Mouse (Mus musculus): ENCODE measurements around the gene St3gal2.
"Not testable (repeated sequence)": the region's sequence is repeated elsewhere in the genome, so short reads cannot be mapped to it uniquely, and the experiment has no call there.

St3gal2 gene

DNA sequence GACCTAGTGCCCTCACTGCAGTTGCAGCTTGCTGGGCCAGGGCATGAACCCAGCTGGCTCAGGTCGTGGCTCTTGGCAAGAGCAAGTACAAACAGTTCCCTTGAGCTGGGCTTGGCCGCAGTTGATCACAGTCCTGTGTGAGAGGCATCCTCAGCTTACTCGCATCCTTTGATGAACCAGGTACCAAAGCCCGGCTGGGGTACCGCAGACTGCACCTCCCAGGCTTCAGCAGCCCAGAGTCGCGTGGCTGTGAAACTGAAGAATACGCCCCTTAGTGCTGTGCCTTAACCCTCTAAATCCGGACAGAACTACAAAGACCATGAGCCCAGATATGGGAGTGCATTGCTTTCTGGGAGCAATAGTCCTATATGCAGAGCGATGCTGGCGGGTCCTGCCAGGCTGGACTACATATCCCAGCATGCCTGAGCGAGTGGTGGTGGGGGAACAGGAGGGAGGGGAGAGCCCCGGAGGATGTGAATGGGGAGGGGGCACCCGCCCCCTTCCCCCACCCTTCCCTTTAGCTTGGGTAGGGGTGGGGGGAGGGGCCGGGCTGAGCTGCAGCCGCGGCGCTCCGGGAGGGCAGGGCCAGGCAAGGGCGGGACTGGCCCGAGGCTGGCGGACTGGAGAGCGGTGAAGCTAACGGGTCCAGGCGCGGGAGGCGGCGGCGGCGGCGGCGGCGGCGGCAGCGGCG lies at the start of gene St3gal2:
Gene St3gal2, plus strand, starts transcription at position 582 of the 691 bp plus-strand sequence.
- DNase-seq: peak; percentile 92

DNA sequence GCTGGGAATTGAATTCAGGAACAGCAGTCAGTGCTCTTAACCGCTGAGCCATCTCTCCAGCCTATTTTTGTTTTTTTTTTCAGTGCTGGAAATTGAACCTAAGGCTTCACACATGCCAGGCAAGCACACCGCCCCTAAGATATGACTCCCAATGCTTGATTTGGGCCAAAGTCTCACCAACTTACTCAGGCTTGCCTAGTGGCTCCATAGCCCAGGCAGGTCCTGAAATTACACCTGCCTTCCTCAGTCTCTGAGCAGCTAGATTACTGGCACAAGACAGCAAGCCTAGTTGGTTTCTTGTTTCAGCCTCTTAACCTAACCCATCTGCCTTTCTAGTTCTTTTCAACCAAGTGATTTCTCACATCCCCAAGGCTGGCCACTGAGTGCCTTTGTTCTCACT lies 49.2 kb upstream of the St3gal2 start:
- no peak for DNase-seq

DNA sequence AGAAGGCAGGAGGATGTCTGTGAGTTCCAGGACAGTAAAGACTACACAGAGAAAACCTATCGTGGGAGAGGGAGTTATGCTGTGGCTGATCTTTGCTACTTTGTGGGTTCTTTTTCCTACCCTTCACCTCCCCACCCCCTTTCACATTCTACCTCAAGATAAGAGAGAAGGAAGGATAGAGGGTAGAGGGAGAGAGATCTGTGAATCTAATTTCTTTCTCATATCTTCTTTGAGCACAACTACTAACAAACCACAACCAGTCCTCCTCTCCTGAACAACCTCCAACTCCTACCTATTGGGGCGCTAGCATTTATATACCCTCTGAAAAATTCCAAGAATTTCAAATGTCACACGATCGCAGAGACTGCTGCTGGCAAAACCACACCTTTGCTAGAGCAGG lies 41.9 kb upstream of the St3gal2 start:
- no peak for DNase-seq

DNA sequence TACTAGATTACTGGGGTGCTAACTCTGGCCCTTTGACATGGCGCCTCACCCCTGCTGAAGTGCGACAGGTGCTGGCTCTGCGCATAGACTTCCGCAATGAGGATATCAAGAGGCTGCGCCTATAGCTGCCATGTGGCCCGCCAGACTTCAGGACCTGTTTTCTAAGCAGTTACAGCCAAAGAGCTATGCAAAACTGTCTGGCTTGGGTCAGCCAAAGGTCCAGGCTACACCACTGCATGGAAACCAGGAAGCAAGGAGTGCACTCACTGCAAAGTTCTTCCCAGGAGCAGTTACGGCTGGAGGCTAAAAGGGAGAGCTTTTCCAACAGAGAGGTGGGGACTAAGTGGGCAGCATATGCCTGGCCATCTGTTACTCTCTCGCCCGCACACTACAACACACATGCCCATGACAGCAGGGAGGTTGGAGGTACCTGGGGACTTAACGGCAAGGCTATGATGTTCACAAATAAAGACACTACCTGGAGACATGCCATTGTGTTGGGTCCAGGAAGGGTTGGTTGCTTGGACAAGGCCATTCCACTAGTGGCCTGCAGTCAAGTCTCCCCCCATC lies 37.9 kb upstream of the St3gal2 start:
- DNase-seq: no peak

DNA sequence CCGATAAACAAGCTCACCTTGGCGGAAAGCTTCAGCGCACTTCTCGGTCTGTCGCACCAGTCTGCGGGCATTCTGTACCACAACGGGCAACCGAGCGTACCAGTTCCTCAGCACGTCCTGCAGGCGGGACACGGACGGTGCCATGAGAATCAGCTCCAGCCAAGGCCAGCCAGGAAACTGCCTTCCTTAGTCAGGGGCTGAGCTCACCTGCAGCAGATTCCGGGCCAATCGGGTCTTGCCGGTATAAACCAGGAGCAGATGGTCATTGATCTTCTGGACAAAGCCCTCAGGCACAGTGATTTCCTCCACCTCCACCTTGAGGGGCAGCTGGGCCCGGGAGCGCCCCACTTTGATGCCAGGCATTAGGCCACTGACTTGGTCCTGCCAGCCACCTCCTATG lies 35.9 kb upstream of the St3gal2 start:
- no peak for DNase-seq

DNA sequence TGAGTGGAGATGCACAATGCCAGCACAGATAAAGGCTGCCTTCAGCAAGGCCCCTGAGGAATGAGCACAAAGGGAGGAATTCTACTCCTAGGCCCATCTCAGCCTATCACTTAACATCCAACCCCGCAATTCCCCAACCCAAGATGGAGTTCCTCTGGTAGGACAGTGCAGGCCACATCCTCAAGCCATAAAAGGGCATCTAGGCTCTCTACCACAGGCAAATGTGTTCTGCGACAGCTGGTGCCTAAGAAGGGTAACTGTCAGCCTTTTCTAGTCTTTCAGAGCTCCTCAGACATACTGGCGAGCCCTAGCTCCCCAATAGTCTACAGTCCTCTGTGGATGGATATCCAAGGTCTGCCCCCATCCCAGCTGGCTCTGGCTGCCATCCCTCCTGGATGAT lies 33.1 kb upstream of the St3gal2 start:
- no peak for DNase-seq

DNA sequence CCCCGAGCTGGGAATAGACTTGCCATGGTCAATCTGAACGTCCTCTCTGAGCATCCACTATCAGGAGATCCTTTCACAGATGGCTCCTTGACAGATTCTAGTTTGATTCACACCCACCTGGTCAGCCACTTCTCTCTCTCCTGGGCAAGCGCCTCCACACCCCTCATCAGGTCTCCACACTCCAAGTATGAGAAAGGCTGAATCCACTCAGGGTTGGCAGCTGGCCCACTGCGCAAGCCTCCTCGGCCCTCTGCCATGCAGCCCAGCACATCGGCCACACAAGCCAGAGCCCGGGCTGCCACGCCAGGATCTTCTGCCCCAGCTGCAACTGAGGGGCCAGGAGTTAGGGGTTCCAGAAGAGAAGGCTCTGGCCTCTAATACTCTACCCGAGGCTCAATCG lies 32.2 kb upstream of the St3gal2 start:
- DNase-seq: no peak

DNA sequence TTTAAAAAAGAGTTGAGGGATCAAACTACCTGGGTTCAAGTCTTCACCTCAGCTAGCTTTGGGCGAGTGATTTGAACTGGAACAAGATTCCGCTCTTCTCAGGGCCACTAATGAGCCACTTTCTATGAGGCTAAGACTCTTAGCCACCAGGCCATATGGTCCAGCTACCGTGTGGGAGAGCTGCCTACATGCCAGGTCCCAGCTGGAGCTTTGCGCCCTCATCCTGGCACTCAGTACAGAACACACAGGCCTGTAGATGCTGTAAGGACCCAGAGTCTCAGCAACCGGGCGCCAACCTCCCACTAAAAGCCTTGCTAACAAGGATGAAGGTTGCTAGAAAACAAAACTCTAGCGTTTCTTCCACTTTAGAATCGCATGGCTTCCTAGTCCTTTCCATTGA lies 31.3 kb upstream of the St3gal2 start:
- DNase-seq: no peak

DNA sequence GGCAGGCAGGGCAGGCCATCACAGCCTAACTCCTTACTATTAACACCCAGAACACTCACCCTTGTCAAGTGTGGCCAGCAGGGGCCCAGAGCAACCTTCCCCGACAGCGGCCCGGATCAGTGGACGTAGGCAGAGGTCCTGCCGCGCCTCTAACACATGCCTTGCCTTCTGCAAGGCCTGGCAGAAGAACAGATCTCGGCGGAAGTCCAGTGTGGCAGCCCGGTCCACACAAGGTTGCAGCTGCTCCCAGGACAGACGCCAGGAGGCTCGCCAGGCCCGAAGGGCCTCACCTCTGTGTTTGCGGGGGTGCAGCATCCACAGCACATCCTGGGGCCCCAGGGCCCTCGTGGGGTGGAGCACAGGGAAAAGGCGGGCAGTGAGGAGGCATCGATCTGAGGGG lies 30.9 kb upstream of the St3gal2 start:
- no peak for DNase-seq

DNA sequence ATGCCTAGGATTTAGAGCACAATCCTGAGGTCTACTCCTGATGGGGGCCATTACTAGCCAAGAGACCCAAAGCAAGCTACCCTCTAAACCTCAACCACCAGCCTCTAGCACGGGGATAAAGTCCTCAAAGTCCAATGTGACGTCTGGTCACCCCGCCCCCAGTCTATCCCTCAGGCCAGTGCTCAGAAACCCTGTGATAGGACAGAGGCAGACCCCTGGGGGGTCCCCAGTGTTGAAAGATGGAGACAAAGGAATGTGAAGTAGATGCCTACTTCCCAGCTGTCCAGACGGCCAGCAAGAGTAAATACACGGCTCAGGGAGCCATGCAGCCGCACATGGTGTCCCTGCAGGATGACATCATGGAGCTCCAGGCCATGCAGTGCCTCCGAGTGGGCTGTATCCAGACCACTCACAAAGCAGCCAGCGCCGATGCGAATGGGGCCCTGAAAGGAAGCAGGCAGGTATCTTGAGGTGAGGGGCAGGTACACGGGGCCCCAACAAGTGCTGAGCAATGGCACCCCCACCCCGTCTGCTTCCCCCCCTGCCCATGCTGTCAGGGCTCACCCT lies 29.7 kb upstream of the St3gal2 start:
- DNase-seq: no peak

DNA sequence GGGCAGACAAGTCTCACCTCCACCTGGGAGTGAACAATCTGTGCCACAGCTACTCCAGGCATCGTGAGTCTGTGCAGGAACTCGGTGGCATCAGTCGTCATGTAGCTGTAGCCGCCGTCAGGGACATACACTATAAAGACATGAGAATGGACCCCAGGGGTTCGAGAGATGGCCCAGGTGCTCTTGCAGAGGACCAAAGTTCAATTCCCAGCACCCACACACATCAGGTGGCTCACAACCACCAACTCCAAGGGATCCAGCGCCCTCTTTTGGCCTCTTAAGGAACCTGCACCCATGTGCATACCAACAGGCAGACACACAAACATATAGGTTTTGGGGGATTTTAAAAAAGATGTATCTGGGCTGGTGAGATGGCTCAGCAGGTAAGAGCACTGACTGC lies 27.7 kb upstream of the St3gal2 start:
- DNase-seq: no peak

DNA sequence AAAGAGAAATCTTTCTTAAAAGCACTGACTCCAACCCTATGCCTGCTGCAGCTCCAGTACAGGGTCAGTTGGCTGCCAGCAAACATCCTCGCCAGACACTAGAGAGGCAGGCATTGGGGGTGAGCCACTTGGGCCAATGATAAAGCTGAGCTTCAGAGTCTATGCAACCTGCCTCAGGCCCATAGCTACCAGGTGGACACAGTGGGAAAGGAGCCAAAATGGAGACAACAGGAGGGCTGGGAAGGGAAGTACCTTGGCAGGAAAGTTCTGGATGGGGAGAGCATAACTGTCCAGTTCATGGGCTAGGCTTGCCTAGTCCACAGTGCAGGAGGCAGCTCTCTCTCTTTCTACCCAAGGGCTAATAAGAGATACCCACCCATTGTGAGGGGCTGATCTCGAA lies 26.8 kb upstream of the St3gal2 start:
- DNase-seq: no peak

DNA sequence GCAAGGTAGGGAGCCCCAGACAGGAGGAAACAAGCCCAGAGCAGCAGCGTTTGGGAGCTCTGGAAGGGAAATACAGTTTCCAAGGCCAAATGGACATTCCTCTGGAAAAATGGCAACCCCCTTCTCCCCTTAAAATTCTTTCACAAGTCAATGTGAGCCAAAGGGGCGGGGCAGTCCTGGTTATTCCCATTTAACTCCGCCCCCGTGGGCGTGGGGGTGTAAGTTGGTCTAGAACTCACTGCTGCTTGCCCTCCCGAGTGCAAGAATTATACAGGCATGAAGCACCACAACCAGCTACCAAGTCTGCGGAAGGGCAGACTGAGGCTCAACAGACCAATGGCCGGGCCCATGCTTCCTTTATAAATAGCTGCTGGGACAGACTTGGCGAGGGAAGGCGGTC lies 24.9 kb upstream of the St3gal2 start:
- no peak for DNase-seq

DNA sequence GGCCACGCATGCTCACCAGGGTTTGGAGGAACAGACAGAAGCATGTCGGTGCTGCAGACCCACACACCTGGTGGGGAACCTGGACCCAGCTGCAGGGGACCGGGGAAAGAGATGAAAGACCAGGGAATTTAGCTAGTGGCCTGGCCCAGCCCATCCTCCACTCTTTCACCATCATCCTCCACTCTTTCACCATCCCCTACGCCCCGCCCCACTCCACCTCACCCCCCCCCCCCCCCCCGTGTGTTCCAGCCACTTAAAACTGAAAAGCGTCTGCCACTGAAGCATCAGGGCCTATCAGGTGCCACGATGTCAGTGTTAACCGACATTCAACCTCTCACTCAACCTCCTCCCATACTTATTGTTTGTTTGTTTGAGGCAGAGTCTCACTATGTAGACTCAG lies 24.5 kb upstream of the St3gal2 start:
- no peak for DNase-seq

DNA sequence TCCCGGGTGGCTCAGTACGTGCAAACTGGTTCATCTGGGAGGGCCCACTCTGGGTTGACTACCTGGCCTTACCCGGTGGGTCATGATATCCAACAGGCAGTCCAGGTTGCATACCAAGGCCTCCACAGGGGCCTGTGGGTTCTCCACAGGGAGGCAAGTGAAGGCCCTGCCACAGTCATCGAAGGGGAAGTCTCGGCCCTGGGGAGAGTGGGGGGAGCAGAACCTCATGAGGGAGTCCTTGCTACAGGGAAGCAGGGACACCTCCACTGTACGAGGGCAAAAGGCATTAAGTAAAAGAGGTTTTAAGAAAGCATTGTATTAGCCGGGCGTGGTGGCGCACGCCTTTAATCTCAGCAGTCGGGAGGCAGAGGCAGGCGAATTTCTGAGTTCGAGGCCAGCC lies 23.9 kb upstream of the St3gal2 start:
- DNase-seq: no peak

DNA sequence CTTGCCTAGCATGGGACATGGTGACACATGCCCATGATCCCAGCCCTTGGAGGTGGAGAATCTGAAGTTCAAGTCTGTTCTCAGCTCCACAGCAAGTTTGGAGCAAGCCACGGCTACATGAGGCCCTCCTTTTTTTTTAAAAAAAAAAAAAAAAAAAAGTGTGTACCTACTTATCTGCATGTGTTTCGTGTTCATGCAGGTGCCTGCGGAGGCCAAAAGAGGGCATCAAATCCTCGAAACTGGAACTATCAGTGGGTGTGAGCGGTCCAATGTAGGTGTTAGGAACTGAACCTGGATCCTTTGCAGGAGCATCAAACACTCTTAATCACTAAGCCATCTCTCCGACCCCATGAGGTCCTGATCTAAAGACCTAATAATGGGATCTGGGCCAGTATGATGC lies 22.2 kb upstream of the St3gal2 start:
- no peak for DNase-seq

DNA sequence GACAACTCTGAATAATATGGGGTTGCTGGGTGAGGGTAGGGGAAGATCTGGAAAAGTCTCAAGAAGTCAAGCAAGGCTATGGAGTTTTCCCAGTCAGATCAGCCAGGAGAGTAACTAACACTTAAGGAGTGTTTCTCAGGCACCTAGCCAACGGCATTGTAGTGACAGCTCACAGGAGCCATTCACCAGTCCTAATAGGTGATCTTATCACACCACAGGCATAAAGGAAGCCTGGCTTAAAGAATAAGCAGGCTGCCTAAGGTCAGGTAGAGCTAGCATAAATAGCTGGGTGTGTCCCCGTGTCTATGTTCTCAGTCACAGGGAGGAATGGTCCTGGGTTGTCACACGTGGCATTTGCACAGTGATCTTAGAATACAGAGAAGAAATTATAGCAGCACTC lies 18.7 kb upstream of the St3gal2 start:
- no peak for DNase-seq

DNA sequence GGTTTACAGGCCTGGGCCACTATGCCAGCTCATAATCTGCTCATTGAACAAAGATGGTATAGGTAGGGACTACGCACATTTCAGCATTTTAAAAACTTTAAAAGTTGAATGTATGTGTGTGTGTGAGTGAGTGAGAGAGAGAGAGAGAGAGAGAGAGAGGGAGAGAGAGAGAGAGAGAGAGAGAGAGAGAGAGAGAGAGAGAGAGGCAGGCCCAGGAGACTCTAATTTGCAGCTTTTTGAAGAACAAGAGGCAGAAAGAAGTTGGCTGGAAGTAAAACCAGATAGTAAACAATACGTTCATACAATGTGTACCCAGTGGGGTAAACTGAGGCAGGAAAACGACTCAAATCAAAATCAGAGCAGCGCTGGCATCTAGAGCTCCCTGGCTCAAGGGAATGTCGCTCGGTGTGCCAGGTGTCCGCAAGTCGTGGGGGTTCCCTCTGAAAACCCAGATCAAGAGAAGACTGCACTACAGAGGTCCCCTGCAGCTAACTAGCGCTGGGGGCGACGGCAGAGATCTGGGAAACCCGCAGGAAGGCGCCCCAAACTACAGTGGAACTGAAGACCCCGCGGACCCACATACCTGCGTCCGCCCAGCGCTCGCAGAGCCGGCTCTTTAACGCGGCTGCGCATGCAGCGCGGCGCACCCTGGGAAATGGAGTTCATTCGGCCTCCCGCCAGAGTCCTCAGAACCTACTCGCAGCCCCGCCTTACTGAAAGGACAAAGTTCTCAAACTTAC lies 17.7 kb upstream of the St3gal2 start, which contains the start of gene Fuk:
Gene Fuk, minus strand, starts transcription at position 650 of the 740 bp plus-strand sequence.
- DNase-seq: peak; percentile 85

DNA sequence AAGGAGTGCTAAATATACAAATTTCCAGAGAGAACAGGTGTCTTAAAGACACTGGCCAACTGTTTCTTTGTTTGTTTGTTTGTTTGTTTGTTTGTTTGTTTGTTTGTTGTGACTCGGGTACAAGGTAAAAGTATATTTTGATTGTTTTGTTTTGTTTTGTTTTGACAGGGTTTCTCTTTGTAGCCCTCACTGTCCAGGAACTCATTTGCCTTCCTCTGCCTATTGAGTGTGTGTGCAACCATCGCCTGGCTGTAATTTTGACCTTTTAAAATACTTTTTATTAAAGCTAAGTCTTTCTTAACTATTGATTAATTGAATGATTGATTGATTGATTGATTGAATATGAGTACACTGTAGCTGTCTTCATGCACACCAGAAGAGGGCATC lies 17.1 kb upstream of the St3gal2 start:
- no peak for DNase-seq

DNA sequence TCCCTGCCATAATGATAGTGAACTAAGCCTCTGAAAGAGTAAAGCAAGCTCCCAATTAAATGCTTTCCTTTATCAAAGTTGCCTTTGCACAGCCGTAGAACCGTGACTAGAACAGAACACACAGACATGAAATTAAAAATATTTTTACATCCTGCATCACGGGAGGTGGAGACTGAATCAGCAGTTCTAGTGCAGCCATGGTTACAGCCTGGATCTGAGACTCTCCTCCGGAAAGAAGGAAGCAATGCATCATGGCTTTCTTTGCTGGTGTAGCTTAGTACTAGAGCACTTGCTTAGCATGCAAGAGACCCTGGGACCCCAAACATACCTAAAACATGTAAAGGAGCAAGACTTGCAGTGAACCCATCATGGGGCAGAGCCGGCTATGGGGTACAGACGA lies 14.3 kb upstream of the St3gal2 start:
- DNase-seq: no peak

DNA sequence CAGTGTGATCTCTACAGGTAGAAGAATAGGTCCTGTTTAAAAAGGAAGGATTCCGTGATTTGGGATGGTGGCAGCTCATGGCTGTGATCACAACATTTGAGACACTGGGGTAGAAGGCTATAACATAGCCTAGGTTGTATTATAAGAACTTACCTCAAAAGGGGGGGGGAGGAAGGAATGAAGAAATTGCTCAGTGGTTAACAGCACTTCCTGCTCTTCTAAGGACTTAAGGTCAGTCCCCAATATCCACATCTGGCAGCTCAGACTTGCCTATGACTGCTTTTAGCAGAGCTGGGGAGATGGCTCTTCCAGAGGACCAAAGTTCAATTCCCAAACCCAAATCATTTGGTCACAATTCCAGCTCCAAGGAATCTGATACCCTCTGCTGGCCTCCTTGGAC lies 13.0 kb upstream of the St3gal2 start:
- DNase-seq: no peak

DNA sequence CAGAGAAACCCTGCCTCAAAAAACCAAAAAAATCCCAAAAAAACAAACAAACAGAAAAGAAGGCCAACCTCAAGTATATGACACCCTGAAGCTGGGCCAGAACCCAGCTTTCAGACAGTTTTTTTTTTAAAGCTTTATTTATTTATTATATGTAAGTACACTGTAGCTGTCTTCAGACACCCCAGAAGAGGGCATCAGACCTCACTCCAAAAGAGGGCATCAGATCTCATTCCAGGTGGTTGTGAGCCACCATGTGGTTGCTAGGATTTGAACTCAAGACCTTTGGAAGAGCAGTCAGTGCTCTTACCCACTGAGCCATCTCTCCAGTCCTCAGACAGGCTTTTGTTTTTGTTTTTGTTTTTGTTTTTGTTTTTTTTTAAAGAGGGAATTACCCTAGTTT lies 9.9 kb upstream of the St3gal2 start:
- not testable (repeated sequence) for DNase-seq

DNA sequence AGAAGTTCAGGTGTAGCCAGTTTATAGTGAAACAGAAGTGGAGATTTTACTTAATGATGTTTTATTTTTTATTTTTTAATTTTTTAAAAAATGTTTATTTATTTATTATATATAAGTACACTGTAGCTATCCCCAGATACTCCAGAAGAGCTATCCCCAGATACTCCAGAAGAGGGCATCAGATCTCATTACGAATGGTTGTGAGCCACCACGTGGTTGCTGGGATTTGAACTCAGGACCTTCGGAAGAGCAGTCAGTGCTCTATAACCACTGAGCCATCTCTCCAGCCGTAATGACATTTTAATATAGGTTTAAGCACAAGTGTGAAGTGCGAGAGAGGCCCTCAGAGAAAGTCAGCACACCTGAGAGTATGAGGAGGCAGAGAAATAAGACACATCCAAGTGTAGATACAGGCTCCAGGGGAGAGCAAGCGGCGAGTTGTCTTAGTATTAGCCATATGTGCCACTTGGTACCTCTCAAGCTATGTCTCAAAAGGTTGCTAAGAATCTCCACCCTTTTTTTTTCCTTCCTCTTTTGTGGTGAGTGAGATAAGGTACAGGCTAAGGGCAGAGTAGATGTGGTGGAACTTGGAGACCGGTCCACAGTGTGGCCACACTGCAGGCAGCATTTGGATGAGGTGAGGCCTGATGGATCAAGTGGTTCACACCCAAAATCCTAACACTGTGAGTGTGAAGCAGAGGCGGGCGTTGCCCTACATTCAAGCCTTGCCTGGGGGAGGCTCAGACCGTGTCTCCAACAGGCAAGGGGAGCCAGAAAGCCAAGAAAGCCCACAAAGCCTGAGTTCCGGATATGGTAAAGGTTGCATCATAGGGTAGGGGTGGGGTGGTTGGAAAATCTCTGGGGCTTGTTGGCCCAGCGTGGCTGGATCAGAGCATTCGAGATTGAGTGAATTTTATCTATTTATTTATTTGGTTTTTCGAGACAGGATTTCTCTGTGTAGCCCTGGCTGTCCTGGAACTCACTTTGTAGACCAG lies 7.8 kb upstream of the St3gal2 start:
- DNase-seq: no peak
